Mouse (Mus musculus) c-Kit-positive CD71-positive TER-119-negative erythroid progenitor cells, embryonic 14.5 days (primary cell): Measurements from ENCODE around the gene Hist1h1c.
A peak's percentile ranks its signal among the peaks of the same experiment; 100 is the strongest.

Source experiments
- DNase-seq: peaks from one replicate; pipeline ENCODE4 v3.0.0-alpha.2; 2013; ENCODE audit warnings: low read depth

Gene Hist1h1c

GRCm38 (mm10) chr13:23745381-23746161, 7.0 kb downstream of the Hist1h1c start, which contains the start of gene Hist1h3c:
Gene Hist1h3c (minus strand): TSS chr13:23745602.
- DNase-seq: peak; percentile 92

GRCm38 (mm10) chr13:23746201-23747080, 7.8 kb downstream of the Hist1h1c start, which contains the start of gene Hist1h2bb:
Gene Hist1h2bb (plus strand): TSS chr13:23746734.
- peak; percentile 93 for DNase-seq

- DNase-seq: no peak
These were observed 8.7 kb downstream of the Hist1h1c start for GRCm38 (mm10) chr13:23747081-23747891.

GRCm38 (mm10) chr13:23747892-23748288, 9.3 kb downstream of the Hist1h1c start:
- no peak for DNase-seq

- no peak for DNase-seq
These were observed 11.0 kb downstream of the Hist1h1c start for GRCm38 (mm10) chr13:23749563-23750121.

- peak; percentile 84 for DNase-seq
These were observed 12.3 kb downstream of the Hist1h1c start, which contains the start of gene Hist1h2ab for GRCm38 (mm10) chr13:23750839-23751477. Gene Hist1h2ab (plus strand): TSS chr13:23751126.

- no peak for DNase-seq
These were observed 12.9 kb downstream of the Hist1h1c start for GRCm38 (mm10) chr13:23751478-23751956.

- DNase-seq: peak; percentile 94
These were observed 13.6 kb downstream of the Hist1h1c start, which contains the start of gene Hist1h3b for GRCm38 (mm10) chr13:23752067-23752741. Gene Hist1h3b (plus strand): TSS chr13:23752267.

GRCm38 (mm10) chr13:23752742-23753172, 14.1 kb downstream of the Hist1h1c start:
- no peak for DNase-seq

- DNase-seq: no peak
These were observed 14.9 kb downstream of the Hist1h1c start for GRCm38 (mm10) chr13:23753314-23754078.

- no peak for DNase-seq
These were observed 16.4 kb downstream of the Hist1h1c start for GRCm38 (mm10) chr13:23755000-23755399.

- DNase-seq: peak; percentile 95
These were observed 18.2 kb downstream of the Hist1h1c start, which contains the start of gene Hist1h4b for GRCm38 (mm10) chr13:23756790-23757189. Gene Hist1h4b (plus strand): TSS chr13:23757013.

GRCm38 (mm10) chr13:23757211-23757773, 18.7 kb downstream of the Hist1h1c start:
- DNase-seq: no peak

- no peak for DNase-seq
These were observed 19.3 kb downstream of the Hist1h1c start for GRCm38 (mm10) chr13:23757921-23758320.

GRCm38 (mm10) chr13:23759251-23759771, 20.7 kb downstream of the Hist1h1c start:
- no peak for DNase-seq

- DNase-seq: no peak
These were observed 21.3 kb downstream of the Hist1h1c start for GRCm38 (mm10) chr13:23759916-23760239.

- no peak for DNase-seq
These were observed 21.8 kb downstream of the Hist1h1c start for GRCm38 (mm10) chr13:23760240-23760971.
